Mouse (Mus musculus) fibroblast of lung, adult 2 months (primary cell): ENCODE results near the gene Bglap2.
"Not testable (repeated sequence)": the region's sequence is repeated elsewhere in the genome, so short reads cannot be mapped to it uniquely, and the experiment has no call there.

Source experiments
- DNase-seq: peaks from one replicate; pipeline ENCODE4 v3.0.0-alpha.2; 2011; ENCODE audit warnings: low read depth

Gene Bglap2

DNA sequence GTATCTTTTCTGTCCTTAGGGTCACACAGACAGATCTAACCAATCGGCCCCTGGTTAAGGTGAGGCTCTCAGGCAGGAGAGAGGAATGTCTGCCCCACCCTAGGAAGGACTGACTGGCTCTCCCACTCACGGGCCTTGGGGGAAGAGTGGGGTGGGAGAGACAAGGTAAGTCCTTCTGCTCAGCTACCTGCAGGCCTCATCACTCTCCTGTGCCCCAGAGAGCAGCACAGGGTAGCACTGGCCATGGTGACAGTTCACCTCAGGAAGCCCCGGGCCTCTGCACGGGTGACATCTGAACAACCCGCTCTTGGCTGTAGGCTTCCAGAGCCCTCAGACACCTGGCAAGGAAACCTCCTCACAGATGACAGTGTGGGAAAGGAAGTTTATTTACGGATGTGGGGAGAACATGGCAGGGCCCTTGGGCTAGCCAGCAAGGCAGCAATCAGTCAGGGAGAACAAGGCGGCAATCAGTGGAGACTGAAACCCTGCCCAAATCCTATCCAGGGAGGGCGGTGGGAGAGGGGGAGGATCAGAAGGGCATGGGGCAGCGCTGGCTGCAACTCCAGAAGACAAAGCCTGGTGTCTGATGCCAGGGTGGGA, 15.4 kb upstream of the Bglap2 start:
- DNase-seq: no peak

DNA sequence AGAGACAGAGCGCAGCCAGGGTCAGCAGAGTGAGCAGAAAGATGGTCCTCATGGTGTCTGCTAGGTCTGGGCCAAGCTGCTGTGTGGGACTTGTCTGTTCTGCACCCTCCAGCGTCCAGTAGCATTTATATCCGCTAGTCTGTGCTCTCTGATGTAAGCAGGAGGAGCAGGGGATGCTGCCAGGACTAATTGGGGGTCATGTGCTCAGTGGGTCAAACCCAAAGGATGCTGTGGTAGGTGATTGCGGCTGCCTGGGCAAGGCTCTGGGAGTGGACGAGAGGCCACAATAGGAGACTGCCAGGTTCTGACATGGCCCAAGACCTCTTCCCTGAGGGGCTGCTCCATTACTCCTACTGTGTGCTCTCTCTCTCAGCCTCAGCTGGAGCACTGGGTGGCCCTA, 5.9 kb upstream of the Bglap2 start, which contains the start of gene Bglap:
Gene Bglap (minus strand): TSS at position 101 of the 400 bp plus-strand sequence.
- DNase-seq: no peak

DNA sequence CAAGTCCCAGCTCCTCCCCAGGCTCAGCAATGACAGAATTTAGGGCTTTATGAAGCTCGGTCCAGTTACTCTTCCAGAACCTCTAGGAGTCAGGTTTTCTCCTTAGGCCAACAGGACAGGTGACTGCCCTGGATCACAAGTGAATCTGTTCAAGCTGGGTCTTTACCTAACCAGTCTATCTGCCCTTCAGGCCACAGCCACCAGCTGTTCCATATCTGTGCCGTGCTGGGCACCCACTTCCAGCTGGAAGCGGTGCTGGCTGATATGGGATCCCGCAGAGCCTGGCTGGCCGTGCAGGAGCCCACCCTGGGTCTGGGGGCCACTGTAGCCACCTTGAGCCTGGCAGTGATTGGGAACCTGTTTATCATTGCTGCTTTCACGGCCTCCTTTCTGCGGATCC, 3.9 kb upstream of the Bglap2 start:
- not testable (repeated sequence) for DNase-seq

DNA sequence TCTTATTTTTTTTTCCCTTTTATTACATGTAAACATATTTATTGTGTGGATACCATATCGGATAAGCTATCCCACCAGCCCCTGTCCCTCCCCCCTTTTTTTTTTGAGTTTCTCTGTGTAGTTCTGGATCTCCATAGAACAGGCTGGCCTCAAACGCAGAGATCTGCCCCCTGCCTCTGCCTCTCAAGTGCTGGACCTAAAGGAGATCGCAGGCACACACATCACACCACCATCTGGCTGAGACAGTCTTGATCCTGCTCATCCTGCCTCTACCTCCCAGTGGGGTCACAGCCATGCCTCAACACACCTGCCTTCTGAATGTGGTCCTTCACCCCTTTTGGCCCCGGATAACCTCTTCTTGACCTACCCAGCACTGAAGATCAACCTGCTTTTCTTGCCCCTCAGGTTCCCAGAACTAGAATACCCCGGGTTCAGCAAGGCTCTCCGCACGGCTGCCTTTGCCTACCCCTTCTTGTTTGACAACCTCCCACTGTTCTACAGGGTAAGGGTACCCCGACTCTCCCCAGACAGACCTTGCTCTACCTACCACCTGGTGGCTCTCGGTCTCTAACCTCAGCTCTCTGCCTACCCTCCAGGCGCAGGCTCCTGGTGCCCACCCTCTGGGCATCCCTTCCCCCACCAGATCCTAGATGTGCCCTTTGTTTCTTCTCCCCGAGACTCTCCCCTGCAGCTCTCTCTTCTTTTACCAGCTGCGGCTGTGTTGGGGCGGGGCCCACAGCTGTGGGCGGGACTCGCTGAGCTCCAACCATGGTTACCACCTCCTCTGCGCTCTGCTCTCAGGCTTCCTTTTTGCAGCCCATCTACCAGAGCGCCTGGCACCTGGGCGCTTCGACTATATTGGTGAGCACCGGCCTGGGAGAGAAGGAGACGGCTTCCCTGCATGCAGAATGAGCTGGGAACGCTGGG, 3.2 kb upstream of the Bglap2 start:
- DNase-seq: not testable (repeated sequence)

DNA sequence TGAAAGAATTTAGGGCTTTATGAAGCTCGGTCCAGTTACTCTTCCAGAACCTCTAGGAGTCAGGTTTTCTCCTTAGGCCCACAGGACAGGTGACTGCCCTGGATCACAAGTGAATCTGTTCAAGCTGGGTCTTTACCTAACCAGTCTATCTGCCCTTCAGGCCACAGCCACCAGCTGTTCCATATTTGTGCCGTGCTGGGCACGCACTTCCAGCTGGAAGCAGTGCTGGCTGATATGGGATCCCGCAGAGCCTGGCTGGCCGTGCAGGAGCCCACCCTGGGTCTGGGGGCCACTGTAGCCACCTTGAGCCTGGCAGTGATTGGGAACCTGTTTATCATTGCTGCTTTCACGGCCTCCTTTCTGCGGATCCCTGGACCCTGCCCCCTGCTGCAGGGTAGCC, 1.9 kb downstream of the Bglap2 start:
- not testable (repeated sequence) for DNase-seq

DNA sequence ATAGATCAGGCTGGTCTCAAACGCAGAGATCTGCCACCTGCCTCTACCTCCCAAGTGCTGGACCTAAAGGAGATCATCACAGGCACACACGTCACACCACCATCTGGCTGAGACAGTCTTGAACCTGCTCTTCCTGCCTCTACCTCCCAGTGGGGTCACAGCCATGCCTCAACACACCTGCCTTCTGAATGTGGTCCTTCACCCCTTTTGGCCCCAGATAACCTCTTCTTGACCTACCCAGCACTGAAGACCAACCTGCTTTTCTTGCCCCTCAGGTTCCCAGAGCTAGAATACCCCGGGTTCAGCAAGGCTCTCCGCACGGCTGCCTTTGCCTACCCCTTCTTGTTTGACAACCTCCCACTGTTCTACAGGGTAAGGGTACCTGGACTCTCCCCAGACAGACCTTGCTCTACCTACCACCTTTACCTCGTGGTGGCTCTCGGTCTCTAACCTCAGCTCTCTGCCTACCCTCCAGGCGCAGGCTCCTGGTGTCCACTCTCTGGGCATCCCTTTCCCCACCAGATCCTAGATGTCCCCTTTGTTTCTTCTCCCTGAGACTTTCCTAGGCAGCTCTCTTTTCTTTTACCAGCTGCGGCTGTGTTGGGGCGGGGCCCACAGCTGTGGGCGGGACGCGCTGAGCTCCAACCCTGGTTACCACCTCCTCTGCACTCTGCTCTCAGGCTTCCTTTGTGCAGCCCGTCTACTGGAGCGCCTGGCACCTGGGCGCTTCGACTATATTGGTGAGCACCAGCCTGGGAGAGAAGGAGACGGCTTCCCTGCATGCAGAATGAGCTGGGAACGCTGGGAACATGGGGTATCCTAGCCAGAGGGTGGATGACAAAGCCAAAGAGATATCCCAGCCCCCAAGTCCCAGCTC, 2.5 kb downstream of the Bglap2 start:
- DNase-seq: not testable (repeated sequence)

DNA sequence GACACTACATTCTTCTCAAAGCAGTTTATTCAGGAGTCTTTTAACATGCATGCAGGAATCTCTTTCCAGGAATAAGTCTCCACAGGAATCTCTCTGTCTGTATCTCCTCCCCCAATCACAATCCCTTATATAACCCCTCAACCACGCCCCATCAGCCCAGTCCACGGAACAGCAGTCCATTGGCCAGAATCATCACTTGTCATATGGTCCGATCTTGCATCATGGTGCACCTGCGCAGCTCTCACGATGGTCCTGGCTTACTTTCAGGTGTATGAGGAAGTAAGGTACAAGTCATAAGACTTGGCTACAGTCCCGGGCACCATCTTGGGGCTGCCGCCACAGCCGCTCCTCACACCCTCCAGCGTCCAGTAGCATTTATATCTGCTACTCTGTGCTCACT, 5.9 kb downstream of the Bglap2 start, which contains the start of gene Bglap3:
Gene Bglap3 (minus strand): TSS at position 101 of the 400 bp plus-strand sequence.
- DNase-seq: not testable (repeated sequence)

DNA sequence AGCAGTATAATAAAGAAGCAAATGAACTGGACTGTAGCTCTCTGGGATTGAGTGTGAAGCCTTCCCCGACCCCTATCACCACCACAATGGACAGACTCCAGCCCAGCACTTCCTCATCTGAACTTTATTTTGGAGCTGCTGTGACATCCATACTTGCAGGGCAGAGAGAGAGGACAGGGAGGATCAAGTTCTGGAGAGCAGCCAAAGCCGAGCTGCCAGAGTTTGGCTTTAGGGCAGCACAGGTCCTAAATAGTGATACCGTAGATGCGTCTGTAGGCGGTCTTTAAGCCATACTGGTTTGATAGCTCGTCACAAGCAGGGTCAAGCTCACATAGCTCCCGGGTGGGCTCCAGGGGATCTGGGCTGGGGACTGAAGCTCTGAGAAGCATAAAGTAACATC, 10.0 kb downstream of the Bglap2 start:
- DNase-seq: not testable (repeated sequence)

DNA sequence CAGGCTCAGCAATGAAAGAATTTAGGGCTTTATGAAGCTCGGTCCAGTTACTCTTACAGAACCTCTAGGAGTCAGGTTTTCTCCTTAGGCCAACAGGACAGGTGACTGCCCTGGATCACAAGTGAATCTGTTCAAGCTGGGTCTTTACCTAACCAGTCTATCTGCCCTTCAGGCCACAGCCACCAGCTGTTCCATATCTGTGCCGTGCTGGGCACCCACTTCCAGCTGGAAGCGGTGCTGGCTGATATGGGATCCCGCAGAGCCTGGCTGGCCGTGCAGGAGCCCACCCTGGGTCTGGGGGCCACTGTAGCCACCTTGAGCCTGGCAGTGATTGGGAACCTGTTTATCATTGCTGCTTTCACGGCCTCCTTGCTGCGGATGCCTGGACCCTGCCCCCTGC, 11.0 kb downstream of the Bglap2 start:
- not testable (repeated sequence) for DNase-seq

DNA sequence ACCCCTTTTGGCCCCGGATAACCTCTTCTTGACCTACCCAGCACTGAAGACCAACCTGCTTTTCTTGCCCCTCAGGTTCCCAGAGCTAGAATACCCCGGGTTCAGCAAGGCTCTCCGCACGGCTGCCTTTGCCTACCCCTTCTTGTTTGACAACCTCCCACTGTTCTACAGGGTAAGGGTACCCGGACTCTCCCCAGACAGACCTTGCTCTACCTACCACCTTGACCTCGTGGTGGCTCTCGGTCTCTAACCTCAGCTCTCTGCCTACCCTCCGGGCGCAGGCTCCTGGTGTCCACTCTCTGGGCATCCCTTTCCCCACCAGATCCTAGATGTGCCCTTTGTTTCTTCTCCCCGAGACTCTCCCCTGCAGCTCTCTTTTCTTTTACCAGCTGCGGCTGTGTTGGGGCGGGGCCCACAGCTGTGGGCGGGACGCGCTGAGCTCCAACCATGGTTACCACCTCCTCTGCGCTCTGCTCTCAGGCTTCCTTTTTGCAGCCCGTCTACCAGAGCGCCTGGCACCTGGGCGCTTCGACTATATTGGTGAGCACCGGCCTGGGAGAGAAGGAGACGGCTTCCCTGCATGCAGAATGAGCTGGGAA, 11.6 kb downstream of the Bglap2 start:
- not testable (repeated sequence) for DNase-seq

DNA sequence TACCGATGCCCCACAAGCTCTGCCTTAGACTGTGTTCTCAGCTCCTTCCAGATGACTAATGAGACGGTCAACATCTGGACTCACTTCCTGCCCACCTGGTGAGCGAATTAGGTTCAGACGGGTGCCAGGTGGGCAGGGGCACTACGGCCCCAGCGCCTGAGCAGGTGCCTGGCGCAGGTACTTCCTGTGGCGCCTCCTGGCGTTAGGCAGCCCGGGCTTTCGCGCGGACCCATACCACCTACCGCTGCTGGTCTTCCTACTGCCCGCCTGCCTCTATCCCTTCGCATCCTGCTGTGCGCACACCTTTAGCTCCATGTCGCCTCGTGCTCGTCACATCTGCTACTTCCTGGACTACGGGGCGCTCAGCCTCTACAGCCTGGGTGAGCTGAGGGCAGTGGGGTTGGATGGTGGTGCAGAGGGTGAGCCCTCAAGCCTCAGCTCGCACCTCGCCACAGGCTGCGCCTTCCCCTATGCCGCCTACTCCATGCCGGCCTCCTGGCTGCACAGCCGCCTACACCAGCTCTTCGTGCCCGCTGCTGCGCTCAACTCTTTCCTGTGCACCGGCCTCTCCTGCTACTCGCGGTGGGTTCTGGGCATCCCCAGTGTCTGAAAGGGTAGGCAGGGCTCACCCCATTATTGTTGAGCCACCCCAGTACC, 12.7 kb downstream of the Bglap2 start:
- no peak for DNase-seq

DNA sequence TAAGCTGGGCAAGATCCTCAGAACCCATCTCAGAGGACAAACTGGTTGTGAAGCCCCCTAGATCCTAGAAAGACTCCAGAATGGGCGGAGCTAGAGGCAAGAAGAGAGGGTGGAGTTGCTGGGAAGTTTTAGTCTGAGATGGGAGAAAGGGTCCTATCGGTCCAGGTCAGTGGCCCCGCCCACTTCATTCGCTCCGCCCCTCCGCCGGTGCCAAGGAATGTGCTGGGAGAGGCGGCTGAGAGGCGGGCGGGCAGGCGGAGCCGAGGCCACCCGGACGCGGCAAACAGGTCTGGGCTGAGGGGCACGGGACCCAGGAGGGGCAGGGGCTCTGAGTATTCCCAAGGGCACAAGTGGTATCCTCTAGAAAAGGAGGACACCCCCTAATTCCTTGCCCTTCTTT, 14.2 kb downstream of the Bglap2 start, which contains the start of gene Paqr6:
Gene Paqr6 (plus strand): TSS at position 248 of the 400 bp plus-strand sequence.
- DNase-seq: no peak

DNA sequence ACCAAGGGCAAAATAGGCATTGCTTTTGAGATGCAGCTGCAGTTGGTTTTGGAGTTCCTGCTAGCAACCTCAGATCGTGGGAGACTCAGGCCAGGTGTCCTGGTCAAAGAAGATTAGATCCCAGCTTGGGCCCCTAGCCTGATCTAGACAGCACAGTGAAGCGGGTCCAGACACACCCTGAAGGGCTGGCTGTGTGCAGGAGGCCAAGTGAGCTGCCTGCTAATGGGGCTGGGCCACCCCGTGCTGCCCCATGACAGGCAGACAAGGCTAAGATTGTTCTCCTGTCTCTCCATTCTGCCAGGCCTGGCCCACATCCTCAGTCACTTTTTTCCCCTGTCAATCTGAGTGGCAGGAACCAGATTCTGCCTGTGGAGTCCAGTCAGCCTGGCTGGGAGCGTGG, 14.8 kb downstream of the Bglap2 start:
- DNase-seq: peak; percentile 77

DNA sequence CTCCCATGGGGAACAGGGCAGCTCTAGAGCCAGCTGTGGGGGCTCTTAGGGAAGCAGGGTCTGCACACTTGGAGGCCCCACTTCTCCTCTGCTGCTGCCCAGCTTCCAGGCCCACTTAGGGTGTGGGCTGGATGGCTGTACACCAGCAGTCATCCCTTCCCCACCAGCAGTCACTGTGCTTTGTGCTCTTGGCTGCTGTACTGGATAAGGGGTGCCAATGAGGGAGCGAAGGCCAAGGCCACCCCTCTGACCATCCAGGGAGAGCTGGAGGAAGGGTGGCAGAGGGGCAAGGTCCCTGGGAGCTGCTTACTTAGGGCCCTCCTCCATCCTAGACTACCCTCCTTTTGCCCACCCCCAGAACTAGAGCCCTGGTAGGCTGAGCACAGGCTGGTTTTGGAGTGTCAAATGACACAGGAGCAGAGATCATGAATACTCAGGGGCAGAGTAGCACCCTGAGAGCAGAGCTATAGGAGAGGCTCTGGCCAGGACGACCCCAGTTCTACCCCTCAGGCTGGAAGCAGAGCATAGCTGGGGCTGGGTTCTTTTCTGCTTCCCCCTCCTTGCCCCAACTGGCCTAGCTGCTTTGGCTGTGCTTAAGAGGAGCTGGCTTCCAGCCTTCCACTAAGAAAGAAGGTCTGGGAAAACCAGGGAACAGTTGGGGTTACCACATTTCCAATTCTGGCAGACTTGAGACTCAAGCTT, 16.7 kb downstream of the Bglap2 start:
- no peak for DNase-seq

DNA sequence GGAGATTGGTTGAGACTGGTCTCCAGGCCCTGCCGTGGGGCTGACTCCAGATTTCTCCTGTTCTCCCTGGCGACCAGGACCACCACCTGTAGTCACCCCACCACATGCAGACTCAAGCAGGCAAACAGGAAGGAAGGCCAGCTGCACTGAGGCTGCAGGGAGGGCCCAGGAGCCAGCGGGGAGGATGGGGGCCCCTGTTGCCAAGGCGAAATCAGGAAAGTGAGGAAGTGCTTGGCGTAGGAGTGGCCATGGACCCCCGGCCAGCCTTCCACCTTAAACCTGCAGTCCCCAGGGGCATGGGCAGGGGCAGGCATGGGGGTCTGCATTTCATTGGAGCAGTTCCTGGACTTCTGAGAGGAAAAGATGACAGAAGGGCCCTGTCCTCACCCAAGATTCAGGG, 17.4 kb downstream of the Bglap2 start:
- no peak for DNase-seq

DNA sequence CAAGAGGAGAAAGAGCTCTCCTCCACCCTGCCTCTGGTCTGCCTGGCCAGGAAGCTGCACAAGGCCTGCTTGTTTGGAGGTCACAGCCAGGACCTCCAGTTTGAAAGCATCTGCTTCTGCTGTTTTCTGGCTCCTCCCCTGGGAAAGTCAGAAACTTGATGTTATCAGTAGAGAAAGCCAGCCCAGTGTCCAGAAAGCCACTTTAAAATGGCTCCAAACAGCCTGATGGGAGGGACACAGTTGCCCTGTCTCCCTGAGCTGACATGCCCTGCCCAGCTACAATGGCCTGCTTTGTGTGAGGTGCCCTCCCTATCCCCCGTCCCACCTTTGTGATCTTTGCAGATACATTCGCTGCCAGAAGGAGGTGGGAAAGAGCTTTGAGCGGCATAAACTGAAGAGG, 18.5 kb downstream of the Bglap2 start:
- DNase-seq: no peak

DNA sequence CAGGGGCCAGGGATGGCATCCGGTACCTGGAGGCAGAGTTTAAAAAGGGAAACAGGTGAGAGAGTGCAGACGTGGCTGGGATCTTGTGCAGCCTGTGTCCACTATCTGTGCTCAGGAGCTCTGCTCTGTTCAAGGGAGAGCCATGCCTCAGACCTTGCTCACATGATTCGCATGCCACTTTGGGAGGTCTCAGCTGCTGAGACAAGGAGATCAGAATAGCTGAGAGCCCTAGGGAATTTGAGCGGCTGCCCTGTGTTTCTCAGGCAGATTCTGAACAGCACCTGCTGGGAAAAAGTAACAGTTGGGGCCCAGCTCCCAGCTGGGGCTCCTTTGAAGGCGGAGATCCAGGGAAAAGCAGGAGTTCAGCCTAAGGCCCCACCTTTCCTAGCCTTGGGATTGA, 18.9 kb downstream of the Bglap2 start:
- DNase-seq: no peak

DNA sequence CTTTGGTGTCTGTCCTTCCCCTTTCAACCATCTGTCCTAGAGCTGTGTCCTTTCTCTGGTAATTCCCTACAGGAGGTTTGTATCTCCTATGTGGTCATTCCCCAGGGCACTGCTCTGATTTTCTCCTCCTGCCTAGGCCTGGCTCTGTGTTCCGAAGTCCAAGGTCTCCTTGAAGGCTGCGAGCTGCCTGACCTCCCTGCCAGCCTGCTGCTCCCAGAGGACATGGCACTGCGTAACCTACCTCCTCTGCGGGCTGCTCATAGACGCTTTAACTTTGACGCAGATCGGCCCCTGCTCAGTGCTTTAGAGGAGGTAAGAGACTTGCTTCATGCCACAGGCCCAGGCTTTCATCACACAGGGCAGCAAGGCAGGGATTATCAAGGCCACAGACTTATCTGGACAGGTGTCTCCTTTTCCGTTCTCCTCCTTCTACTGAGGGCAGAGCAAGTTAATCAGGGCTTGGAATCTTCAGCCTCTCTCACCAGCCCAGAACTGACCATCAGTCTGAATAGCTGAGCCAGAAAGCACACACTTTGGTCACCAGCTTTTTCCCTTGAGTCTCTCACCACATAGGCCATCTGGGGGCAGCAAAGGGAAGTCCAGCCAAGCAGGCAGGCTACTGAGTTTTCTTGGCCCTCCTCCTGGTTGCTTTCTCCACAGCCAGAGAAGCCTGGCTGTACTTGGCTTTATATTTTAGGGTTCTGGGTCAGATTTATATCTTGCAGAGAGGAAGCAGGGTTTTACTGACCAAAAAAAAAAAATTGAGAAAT, 23.9 kb downstream of the Bglap2 start:
- DNase-seq: no peak

DNA sequence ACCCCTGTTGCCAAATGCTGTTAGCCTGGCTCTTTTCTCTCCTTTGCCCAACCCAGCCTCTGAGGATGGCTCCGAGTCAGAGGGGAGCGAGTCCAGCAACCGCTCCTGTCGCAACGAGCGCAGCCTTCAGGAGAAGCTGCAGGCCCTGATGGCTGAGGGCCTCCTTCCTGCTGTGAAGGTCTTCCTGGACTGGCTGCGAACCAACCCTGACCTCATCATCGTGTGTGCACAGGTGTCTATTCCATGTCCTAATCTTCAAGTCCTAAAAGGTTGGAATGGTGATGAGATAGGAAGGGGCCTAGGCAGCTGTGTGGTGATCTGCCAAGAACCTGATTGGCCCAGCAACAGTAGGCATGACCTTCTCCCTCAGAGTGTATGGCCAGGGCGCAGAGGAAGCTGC, 25.6 kb downstream of the Bglap2 start:
- no peak for DNase-seq

DNA sequence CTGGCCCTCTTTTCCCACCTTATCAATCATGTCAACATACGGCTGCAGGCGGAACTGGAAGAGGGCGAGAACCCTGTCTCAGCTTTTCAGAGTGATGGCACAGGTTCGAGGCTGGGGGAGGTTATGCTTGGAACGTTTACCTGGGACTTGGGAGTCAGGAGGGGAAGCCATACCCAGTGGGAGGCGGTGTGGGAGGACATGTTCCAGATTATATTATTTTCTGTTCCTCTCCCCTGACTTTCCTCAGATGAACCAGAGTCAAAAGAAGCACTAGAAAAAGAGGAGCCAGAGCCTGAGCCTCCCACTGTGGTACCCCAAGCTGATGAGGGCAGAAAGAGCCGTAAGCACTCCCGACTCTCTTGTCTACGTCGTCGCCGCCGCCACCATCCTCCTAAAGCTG, 27.8 kb downstream of the Bglap2 start:
- no peak for DNase-seq
